Mouse (Mus musculus) forebrain, postnatal 0 days (tissue): ENCODE results near the gene Apod. TPM values are rescaled to one million over a fixed set of nuclear protein-coding genes. Genes with fewer than 3 reads are reported as not detected.

Experiments
- ATAC-seq: fragments of 200-750 bp; cut with Nextera tagmentation; 2 replicates; pipeline ENCODE4 v1.8.0; 2017; ENCODE audit warnings: mild to moderate bottlenecking, moderate library complexity
- DNase-seq: peaks from one replicate; pipeline ENCODE4 v3.0.0-alpha.2; 2015
- H3K27ac ChIP-seq: fragments of 300-500 bp; sonication (generic); 2 replicates; pipeline ENCODE4 v1.5.1; 2014; ENCODE audit warnings: low read depth, mild to moderate bottlenecking, antibody characterized with exemption, low read length, moderate library complexity, mixed read lengths
- H3K27me3 ChIP-seq: fragments of 300-500 bp; sonication (generic); 2 replicates; pipeline ENCODE4 v1.6.1; 2014; ENCODE audit warnings: mild to moderate bottlenecking, low read length, mixed read lengths; ENCODE audit not compliant: insufficient read depth
- H3K36me3 ChIP-seq: fragments of 300-500 bp; sonication (generic); 2 replicates; pipeline ENCODE4 v1.6.1; 2014; ENCODE audit warnings: mild to moderate bottlenecking, moderate library complexity; ENCODE audit not compliant: insufficient read depth
- H3K4me1 ChIP-seq: fragments of 300-500 bp; sonication (generic); 2 replicates; pipeline ENCODE4 v1.6.1; 2014; ENCODE audit warnings: antibody characterized with exemption; ENCODE audit not compliant: insufficient read depth
- H3K4me2 ChIP-seq: fragments of 300-500 bp; sonication (generic); 2 replicates; pipeline ENCODE4 v1.6.1; 2014; ENCODE audit warnings: low read depth, mild to moderate bottlenecking, moderate library complexity
- H3K4me3 ChIP-seq: fragments of 300-500 bp; sonication (generic); 2 replicates; pipeline ENCODE4 v1.5.1; 2014; ENCODE audit warnings: low read depth, low read length, mixed read lengths
- H3K9ac ChIP-seq: fragments of 300-500 bp; sonication (generic); 2 replicates; pipeline ENCODE4 v1.6.1; 2014; ENCODE audit warnings: mild to moderate bottlenecking
- H3K9me3 ChIP-seq: fragments of 300-500 bp; sonication (generic); 2 replicates; pipeline ENCODE4 v1.6.1; 2016; ENCODE audit warnings: low read length
- CTCF ChIP-seq: sonication (generic); IDR thresholded peaks from 2 replicates; pipeline ENCODE4 v1.5.1; 2016; ENCODE audit warnings: antibody characterized with exemption, control low read depth, low read depth
- WGBS: fragments of 180-500 bp; shearing (Covaris S2); extraction: QIAGEN DNeasy Blood & Tissue Kit; methylation state at CpG from one replicate; pipeline ENCODE4 v1.1.7; 2014; 5-methylcytosine and 5-hydroxymethylcytosine counted together
- polyA plus RNA-seq: library from polyadenylated mRNA; unstranded; fragments of >200 nt; fragmentation: Nextera tagmentation; extraction: Ambion mirVana; gene quantifications from 2 replicates; pipeline ENCODE4 v1.2.1, GENCODE M21; 2015
- total RNA-seq: library from RNA; depleted of rRNA; stranded (reverse); fragments of >200 nt; gene quantifications from 2 replicates; pipeline ENCODE4 v1.2.3, GENCODE M21; 2014

Apod gene
- total and polyA plus RNA-seq, 2 experiments from 2014 or later: 81.9 to 179 TPM

GRCm38 (mm10) chr16:31286801-31287488 is 27.7 kb downstream of the Apod start:
- H3K9ac ChIP-seq: no peak overlapping the region
- DNase-seq (no peak), ATAC-seq (no peak)
- H3K36me3 ChIP-seq: no peaks in the 10 kb centered on the region
- H3K4me1 ChIP-seq: peaks cover 4% of the 10 kb centered on the region
- H3K4me2 ChIP-seq: no peak overlapping the region
- H3K27me3 ChIP-seq: no peaks in the 10 kb centered on the region
- TF ChIP-seq CTCF: no peak
- H3K9me3 ChIP-seq: no peaks in the 10 kb centered on the region
- 89% methylated on average over 11 of the region's 11 CpGs for WGBS
- H3K4me3 ChIP-seq: no peak overlapping the region
- H3K27ac ChIP-seq: no peak overlapping the region

GRCm38 (mm10) chr16:31281981-31282380 is 32.6 kb downstream of the Apod start:
- Histone ChIP-seq H3K9ac (no peak overlapping the region), H3K4me1 (no peaks in the 10 kb centered on the region), H3K4me3 (no peak overlapping the region), H3K4me2 (no peak overlapping the region), H3K36me3 (no peaks in the 10 kb centered on the region), H3K27ac (no peak overlapping the region), H3K9me3 (no peaks in the 10 kb centered on the region), H3K27me3 (no peaks in the 10 kb centered on the region)
- no peak for DNase-seq
- TF ChIP-seq CTCF: no peak
- ATAC-seq: no peak
- 57% methylated on average over 2 of the region's 2 CpGs for WGBS

GRCm38 (mm10) chr16:31280176-31280575 is 34.4 kb downstream of the Apod start:
- H3K4me2 ChIP-seq: no peak overlapping the region

GRCm38 (mm10) chr16:31278581-31278980 is 36.0 kb downstream of the Apod start:
- Histone ChIP-seq H3K9me3 (no peaks in the 10 kb centered on the region), H3K9ac (no peak overlapping the region), H3K27me3 (no peaks in the 10 kb centered on the region), H3K27ac (no peak overlapping the region), H3K4me1 (peaks cover 7% of the 10 kb centered on the region), H3K4me2 (no peak overlapping the region), H3K36me3 (no peaks in the 10 kb centered on the region), H3K4me3 (no peak overlapping the region)
- 79% methylated on average over 6 of the region's 6 CpGs for WGBS
- TF ChIP-seq CTCF: no peak
- DNase-seq (no peak), ATAC-seq (no peak)

More at GRCm38 (mm10) chr16:31280176-31280575, 34.4 kb downstream of the Apod start:
- no peak for DNase-seq
- Histone ChIP-seq H3K27ac (no peak overlapping the region), H3K9me3 (no peaks in the 10 kb centered on the region), H3K27me3 (no peaks in the 10 kb centered on the region), H3K36me3 (no peaks in the 10 kb centered on the region), H3K4me3 (no peak overlapping the region), H3K4me1 (no peaks in the 10 kb centered on the region), H3K9ac (no peak overlapping the region)
- no peak for ATAC-seq
- 80% methylated on average over 4 of the region's 4 CpGs for WGBS
- TF ChIP-seq CTCF: no peak

GRCm38 (mm10) chr16:31278081-31278480 is 36.5 kb downstream of the Apod start:
- no peak overlapping the region for H3K4me3 ChIP-seq
- H3K9ac ChIP-seq: no peak overlapping the region
- peaks cover 12% of the 10 kb centered on the region for H3K4me1 ChIP-seq
- H3K9me3 ChIP-seq: no peaks in the 10 kb centered on the region
- H3K36me3 ChIP-seq: no peaks in the 10 kb centered on the region
- no peak overlapping the region for H3K4me2 ChIP-seq
- 69% methylated on average over 2 of the region's 2 CpGs for WGBS
- TF ChIP-seq CTCF: no peak
- H3K27ac ChIP-seq: no peak overlapping the region
- H3K27me3 ChIP-seq: no peaks in the 10 kb centered on the region
- DNase-seq: no peak
- ATAC-seq: no peak

GRCm38 (mm10) chr16:31276962-31277361 is 37.6 kb downstream of the Apod start:
- DNase-seq: no peak
- ATAC-seq: no peak
- no peak overlapping the region for H3K9ac ChIP-seq
- TF ChIP-seq CTCF: no peak
- H3K27ac ChIP-seq: no peak overlapping the region
- no peaks in the 10 kb centered on the region for H3K27me3 ChIP-seq
- peaks cover 22% of the 10 kb centered on the region for H3K4me1 ChIP-seq
- WGBS: 78% methylated on average over 7 of the region's 7 CpGs
- H3K4me3 ChIP-seq: no peak overlapping the region
- no peaks in the 10 kb centered on the region for H3K36me3 ChIP-seq
- no peak overlapping the region for H3K4me2 ChIP-seq
- H3K9me3 ChIP-seq: no peaks in the 10 kb centered on the region

GRCm38 (mm10) chr16:31276539-31276938 is 38.1 kb downstream of the Apod start:
- Histone ChIP-seq H3K9me3 (no peaks in the 10 kb centered on the region), H3K27ac (no peak overlapping the region), H3K9ac (no peak overlapping the region), H3K4me1 (peaks cover 22% of the 10 kb centered on the region), H3K4me3 (no peak overlapping the region), H3K36me3 (no peaks in the 10 kb centered on the region), H3K27me3 (no peaks in the 10 kb centered on the region), H3K4me2 (no peak overlapping the region)
- DNase-seq (no peak), ATAC-seq (no peak)
- WGBS: 56% methylated on average over 7 of the region's 7 CpGs
- TF ChIP-seq CTCF: no peak
